Mouse (Mus musculus): ENCODE results near the gene Cby3. TPM values are rescaled to one million over a fixed set of nuclear protein-coding genes. Genes with fewer than 3 reads are reported as not detected.
A peak's percentile ranks its signal among the peaks of the same experiment; 100 is the strongest.
"Not testable (repeated sequence)": the region's sequence is repeated elsewhere in the genome, so short reads cannot be mapped to it uniquely, and the experiment has no call there.

The Cby3 gene
- total RNA-seq, 2 experiments from 2014 or later: 1.0 TPM; not detected in 1

DNA sequence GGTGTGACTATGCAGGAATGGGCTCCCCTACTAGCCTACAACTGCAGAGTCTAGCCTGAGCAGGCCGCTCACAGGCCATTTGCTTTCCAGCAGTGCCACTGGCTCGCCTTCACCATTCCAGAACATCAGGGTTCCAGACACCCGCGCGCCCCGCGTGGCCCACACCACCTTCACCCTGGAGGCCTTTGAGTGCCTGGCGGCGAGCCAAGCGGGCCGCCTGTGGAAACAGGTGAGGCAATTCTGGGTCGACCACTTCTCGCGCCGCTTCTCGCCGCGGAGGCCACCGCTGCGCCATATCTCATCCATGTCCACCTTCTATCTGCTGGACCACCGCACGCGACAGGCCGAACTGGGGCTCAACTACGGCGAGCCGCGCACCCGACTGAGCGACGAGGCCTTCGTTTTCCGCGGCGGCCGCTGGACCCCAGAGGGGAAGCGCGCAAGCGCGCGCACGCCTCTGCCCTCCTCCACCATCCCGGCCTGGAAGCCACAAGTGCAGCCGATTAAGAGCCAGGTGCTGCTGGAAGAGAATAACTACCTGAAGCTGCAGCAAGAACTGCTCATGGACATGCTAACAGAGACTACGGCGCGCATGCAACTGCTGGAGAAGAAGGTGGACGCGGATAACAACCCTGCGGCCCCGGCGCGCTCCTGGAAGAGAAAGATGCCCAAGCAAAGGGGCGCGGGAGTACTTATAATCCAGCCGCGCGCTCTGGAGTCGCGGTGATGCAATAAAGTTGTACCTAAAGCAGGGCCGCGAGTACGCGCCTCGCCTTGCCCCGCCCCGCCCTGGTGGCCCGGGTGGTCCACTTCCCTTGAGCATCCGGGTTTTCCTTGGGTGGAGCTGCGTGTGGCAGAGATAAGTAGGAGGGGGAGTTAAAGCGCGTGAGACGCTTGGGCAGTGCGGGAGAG lies 4.9 kb downstream of the Cby3 start:
- ATAC-seq (replicated peaks; ENCODE audit: low FRiP score, low TSS enrichment, poor library complexity, severe bottlenecking): peak; percentile 63; the same call in 1 of the 2 replicates

DNA sequence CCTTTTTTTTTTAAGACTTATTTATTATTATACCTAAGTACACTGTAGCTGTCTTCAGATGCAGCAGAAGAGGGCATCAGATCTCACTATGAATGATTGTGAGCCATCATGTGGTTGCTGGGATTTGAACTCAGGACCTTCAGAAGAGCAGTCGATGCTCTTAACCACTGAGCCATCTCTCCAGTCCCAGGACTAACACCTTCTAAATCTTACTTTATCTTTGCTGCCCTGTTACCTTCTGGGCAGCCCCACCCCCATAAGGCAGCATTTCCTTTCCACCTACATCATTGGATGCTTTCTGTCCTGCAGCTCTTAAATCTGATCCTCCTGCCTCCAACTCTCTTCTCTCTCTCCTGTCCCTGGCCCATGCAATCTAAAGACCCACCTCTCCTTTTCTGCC lies 7.0 kb downstream of the Cby3 start:
- not testable (repeated sequence) for ATAC-seq (replicated peaks; ENCODE audit: low FRiP score, low TSS enrichment, poor library complexity, severe bottlenecking)

DNA sequence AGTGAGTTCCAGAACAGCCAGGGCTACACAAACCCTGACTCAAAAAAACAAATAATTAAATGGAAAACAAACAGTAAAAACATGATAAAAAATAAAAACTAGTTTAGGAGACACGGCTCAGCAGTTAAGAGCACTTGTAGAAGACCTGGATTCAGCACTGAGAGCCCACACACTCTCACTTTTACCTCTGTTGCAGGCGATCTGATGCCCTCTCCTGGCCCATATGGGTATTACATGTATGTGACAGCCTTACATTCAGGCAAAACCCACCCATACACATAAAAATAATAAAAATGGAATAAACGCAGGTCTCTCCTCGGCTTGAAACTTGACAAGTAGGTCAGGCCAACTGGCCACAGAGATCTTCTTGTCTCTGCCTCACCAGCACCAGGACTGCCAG lies 10.3 kb downstream of the Cby3 start:
- peak; percentile 80 for ATAC-seq (replicated peaks; ENCODE audit: low FRiP score, low TSS enrichment, poor library complexity, severe bottlenecking)

DNA sequence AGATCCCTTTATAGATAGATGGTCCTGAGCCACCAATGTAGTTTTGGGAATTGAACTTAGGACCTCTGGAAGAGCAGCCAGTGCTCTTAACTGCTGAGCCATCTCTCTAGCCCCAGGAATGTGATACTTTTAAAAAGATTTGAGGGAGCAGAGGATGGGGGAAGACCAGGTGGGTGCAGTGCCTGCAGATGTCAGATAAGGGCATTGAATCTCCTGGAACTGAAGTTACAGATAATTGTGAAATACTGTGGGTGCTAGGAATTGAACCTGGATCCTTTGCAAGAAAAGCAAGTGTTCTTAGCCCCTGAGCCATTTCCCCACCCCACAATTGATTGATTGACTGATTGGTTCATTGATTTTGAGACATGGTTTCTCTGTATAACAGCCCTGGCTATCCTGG lies 11.1 kb downstream of the Cby3 start:
- no peak for ATAC-seq (replicated peaks; ENCODE audit: low FRiP score, low TSS enrichment, poor library complexity, severe bottlenecking)

DNA sequence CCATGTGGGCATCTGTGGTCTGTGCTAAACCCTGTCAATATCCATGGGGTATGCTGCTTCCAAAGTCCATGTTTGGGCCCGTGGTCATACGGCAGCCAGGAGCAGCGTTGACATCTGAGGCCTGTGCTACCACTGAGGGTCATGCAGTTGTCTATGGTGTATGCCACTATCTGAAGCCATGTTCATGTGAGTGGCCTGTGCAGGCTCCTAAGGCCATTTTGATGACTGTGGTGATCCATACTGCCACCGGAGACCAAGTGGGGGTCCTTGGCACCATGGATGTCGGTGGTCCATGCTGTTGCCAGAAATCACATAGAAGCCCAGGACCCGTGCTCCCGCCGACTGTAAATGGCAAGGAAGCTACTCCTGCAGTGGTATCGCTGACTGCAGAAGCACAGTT lies 13.3 kb downstream of the Cby3 start:
- ATAC-seq (replicated peaks; ENCODE audit: low FRiP score, low TSS enrichment, poor library complexity, severe bottlenecking): no peak

DNA sequence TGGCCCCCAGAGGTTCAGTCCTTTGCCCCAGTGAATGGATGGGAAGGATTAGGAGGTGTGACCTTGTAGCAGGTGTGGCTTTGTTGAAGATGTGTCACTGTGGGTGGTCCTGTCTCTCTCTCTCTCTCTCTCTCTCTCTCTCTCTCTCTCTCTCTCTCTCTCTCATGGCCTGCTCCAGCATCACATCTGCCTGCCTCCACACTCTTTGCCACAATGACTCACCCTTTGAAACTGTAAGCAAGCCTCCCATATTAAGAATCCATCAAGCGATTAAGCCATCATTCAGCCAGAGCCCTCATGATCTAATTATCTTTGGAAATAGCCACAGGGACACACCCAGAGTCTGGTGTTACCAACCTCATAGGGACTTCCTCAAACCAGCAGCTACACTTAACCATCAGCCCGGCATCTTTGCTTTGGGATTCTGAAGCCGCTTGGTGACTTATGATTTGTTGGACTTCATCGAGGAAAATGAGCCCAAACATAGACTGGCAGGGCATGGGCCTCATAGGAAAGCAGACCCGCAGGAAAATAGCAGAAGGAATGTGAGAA lies 15.2 kb downstream of the Cby3 start:
- ATAC-seq (replicated peaks; ENCODE audit: low FRiP score, low TSS enrichment, poor library complexity, severe bottlenecking): no peak; the same call in 1 of the 2 replicates

DNA sequence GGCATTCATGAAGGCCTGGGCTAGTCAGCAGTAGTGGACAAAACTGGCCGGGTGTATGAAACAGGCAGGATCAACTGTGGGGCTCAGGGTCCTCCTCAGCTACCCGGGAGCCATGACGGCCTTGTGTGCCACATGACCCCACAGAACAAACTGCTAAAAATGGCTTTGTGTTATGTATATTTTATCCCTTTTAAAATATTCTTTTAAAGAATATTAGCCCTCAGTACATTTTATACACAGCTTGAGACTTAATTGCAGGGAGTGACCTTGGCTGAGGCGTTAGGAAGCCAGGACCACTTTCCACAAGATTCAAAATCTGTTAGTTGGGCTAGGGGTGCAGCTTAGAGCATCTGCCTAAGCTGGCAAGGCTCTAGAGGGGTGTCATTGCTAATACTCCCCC lies 16.7 kb downstream of the Cby3 start:
- ATAC-seq (replicated peaks; ENCODE audit: low FRiP score, low TSS enrichment, poor library complexity, severe bottlenecking): 0 out of 2 replicates have a peak, but pooled peaks have one; percentile 9

DNA sequence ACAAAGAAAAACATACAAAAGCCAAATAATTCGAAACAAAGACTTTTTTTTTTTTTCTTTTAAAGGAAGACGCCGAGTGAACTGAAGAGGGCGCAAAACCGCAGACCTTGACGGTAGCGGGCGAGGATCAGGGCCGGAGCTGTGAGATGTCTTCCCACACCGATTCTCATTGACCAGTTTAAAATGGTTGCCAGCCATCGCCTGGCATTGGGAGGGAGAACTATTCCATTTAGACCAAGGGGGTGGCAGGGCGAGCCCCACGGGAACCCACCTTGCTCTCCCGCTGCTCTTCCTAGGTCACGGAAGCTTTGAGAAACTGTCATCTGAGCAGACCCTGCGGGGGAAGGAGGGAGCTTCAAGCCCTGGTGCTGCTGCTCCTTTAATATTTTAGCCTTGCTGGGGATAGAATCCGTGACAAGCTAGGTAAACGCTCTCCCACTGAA lies 17.2 kb downstream of the Cby3 start:
- peak; percentile 77; the same call in 1 of the 2 replicates for ATAC-seq (replicated peaks; ENCODE audit: low FRiP score, low TSS enrichment, poor library complexity, severe bottlenecking)

DNA sequence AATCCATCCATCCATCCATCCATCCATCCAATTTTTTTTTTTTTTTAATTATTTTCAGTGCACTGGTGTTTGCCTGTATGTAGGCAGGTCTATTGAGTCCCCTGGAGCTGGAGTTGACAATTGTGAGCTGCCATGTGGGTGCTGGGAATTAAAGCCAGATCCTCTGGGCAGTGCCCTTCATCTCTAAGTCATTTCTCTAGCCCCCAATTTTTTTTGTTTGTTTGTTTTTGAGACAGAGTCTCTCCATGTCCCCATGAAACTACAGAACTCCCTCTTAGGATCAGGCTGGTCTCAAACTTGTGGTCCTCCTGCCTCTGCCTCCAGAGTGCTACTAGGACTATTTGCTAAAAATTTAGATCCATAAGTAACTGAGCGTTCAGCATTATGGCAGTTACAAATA lies 17.6 kb downstream of the Cby3 start:
- no peak for ATAC-seq (replicated peaks; ENCODE audit: low FRiP score, low TSS enrichment, poor library complexity, severe bottlenecking)

DNA sequence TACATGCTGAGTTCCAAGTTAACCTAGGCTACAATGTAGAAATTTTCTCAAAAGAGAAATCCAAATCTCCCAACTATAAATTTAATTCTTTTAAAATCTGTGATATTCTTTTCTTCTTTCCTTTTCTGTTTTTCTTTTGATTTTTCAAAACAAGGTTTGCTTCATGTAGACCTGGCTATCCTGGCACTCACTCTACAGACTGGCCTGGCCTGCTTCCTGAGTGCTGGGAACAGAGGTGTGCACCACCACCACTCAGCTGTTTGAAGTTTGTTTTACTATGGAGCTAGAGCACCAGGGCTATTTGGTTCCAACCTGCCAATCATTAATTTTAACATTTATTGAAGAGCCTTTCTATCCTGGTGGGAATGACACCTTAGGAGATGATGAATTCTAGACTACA lies 18.8 kb downstream of the Cby3 start:
- no peak for ATAC-seq (replicated peaks; ENCODE audit: low FRiP score, low TSS enrichment, poor library complexity, severe bottlenecking)

DNA sequence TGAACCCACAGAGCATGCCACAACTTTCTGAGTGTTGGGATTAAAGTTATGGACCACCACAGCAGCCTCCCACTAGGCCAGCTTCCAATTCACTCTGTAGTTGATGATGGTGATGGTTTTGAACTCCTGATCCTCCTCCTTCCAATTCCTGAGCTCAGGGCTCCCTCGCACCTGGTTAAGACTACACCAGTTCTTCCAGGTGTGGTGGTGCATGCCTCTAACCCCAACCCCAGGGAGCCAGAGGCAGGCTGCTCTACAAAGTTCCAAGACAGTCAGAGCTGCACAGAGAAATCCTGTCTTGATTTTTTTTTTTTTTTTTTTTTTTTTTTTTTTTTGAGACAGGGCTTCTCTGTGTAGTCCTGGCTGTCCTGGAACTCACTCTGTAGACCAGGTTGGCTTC lies 19.4 kb downstream of the Cby3 start:
- no peak for ATAC-seq (replicated peaks; ENCODE audit: low FRiP score, low TSS enrichment, poor library complexity, severe bottlenecking)

DNA sequence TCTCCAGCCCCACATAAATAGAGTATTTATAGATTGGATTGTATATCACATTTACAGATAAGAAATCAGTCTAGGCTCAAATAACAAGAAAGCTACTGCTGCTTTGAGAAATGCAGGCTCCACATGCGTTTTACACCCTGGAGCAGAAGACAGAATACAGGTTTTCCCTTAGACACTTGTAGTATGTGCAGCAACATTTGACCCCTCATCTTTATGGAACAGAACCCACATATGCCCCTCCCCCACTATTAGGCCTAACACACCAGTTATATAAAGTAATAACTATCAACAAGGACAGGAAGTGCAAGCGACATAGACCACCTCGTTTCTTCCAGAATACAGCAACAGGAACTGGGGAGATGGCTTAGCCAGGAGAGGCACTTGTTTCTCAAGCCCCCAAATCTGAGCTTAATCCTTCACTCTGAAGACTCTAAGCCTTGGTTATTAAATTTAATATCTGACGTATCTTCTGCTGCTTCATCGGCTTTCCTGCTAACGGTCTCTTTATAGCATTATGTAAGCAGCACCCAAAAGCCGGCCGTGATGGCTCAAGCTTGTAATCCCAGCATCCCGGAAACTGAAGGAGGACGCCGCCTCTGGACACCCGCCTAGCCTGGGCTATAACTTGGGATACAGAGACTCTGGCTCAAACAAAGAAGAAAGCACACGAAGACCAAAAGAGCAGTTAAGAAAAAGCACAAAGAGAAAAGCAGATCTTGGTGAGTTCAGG lies 20.2 kb downstream of the Cby3 start:
- no peak for ATAC-seq (replicated peaks; ENCODE audit: low FRiP score, low TSS enrichment, poor library complexity, severe bottlenecking)

DNA sequence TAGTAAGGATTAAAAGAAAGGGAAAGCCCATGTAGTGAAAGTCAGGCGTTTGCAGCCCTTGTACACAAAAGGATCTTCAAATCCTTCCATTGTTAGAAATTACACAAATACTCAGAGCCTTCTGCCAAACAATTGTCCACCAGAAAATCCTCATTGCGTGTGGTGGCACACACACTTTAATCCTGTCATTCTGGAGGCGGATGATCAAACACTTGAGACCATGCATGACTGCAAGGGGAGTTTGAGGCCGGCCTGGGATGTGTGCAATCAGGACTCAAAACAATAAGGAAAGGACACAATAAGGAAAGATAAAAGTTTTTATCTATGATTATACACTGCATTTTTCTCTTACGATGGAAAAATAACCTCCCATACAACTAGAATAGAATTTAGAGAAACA lies 21.2 kb downstream of the Cby3 start:
- ATAC-seq (replicated peaks; ENCODE audit: low FRiP score, low TSS enrichment, poor library complexity, severe bottlenecking): no peak

DNA sequence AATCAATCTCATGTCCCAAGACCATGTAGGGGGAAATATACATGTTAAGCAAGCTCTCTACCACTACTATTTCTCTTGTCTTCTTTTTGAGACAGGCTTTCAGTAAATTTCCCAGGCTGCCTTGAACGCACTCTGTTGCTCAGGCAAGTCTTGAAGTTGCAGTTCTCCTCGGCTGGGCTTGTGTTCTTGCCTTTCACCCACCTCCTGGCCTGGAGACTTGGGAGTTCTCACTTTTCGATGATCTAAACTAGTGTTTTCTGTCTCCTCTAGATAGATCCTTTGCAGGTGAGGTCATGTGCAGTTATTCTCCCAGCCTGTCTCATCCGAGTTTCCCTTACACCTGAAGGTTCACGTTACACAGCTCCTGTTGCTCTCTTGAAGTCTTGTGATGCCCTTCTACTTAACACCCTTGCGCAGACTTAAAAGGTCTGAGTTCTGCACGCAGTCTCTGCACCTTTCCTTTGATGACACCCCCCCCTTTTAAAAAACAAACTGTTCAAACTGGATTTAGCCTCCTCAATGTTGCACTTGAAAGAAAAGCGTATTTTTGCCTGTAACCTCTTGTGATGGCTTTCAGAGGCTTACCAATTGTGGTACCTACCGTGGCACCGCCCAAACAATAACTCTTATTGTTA lies 22.0 kb downstream of the Cby3 start:
- ATAC-seq (replicated peaks; ENCODE audit: low FRiP score, low TSS enrichment, poor library complexity, severe bottlenecking): no peak

DNA sequence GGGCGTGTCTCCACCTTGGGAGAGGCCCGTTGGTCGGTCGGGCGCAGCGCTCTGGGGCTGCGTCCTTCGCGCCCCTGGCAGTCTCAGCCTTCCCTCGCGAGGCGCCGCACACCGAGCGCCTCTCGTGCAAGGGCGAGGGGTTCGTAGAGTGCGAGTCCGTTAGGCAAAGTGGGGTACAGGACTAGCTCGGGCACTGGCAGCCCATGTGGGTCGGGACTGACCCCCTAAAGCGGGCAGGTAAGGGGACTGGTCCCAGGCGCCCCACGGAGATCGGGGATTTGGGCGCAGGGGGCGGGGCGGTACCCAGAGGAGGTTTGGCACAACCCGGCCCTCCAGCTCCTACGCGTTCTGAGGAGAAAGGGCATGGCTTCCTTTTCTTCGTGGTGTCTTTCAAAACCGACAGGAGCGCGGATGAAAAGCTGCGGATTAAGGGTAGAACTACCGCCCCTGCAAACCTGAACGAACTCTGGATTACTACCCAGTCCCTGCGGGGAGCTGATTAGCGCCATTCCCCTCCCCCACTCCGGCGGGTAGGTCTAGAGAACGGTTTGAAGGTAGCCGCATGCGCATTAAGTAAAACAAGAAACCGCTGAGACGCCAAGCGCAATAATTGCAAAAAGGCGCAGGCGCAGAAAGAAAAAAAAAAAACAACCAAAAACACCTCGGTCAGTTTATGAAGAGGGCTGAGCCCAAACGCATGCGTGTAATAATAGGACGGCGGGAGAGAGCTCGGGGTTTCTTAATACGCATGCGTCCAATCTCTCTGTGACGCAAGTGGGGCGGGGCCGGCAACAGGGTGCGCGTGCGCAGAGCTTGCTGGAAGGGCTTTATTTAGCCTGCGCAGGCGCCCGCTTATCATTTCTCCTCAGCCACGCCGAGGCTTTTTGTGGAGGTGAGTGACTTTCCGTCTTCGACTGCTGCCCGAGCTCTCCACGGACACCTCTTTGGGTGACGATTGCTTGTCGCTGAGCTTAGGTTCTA lies 22.9 kb downstream of the Cby3 start, which contains the start of gene Hnrnph1:
TSS of gene Hnrnph1 (plus strand) at position 80 of the 981 bp plus-strand sequence.
- peak; percentile 84 for ATAC-seq (replicated peaks; ENCODE audit: low FRiP score, low TSS enrichment, poor library complexity, severe bottlenecking)

DNA sequence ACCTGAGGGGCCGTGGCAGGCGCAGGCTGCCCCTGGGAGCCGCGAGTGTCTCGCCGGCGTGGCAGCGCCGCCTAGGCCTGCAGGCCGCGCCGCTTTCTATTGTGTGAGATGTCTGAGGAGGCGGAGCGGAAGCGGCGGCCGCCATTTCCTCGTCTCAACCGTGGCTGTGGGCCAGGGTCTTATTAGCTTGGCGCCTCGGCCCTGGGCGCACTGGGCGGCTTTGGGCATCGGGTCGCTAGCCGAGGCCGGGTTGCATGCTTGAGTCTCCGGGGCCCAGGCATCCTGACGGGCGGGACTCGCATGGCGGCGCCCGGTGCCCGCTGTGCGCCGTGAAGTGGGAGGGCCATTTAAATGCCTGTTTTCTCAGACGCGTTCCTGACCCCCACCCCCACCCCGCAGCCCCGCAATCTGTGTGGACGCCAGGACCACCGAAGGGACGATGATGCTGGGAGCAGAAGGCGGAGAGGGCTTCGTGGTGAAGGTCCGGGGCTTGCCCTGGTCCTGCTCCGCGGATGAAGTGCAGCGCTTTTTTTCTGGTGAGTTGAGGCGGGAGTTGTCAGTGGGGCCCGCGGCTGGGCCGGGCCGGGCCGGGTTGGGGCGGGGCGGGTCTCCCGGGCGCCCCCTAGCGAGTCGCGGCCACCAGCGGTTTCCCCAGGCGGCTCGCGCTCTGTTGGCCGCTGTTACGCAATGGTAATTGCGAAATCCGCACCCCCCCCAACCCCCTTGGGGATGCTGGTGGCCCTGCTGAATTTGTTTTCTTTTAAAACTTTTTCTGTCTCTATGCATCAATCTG lies 23.8 kb downstream of the Cby3 start:
- ATAC-seq (replicated peaks; ENCODE audit: low FRiP score, low TSS enrichment, poor library complexity, severe bottlenecking): peak; percentile 32

DNA sequence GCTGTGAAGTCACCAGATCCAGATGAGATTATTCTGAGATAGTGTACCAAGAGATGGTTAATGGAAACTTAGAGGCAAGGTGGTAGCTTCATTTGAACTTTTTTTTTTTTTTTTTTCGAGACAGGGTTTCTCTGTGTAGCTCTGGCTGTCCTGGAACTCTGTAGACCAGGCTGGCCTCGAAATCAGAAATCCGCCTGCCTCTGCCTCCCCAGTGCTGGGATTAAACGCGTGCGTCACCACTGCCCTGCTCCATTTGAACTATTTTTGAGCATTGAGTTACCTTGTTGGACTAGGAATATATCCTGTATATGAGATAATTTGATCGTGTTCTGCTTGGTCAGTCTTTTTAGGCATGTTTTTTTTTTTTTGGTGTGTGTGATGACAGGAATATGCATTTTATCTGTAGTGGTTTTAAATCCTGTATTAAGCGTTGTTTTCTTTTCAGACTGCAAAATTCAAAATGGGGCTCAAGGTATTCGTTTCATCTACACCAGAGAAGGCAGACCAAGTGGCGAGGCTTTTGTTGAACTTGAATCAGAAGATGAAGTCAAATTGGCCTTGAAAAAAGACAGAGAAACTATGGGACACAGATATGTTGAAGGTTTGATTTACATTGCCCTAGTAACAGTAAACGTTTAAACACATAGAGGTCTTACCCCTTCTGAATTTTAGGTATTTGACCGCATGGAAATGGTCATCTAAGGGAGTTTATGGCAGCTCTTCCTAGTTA lies 24.9 kb downstream of the Cby3 start:
- ATAC-seq (replicated peaks; ENCODE audit: low FRiP score, low TSS enrichment, poor library complexity, severe bottlenecking): no peak
